Mouse (Mus musculus) heart, adult 18-20 months (tissue): ENCODE data around the gene Synpo2. TPM values are rescaled to one million over a fixed set of nuclear protein-coding genes. Genes with fewer than 3 reads are reported as not detected.

Experiments
- DNase-seq, 2 experiments: peaks; one replicate each; pipeline ENCODE4 v3.0.0; 2021 to 2022; ENCODE audit warnings: mixed read lengths in 1 of 2
- total RNA-seq, 2 experiments: library from RNA; stranded (reverse); gene quantifications; 2 replicates each; pipeline ENCODE4 v1.2.3; 2021

Gene Synpo2
- total RNA-seq, 2 experiments from 2014 or later: 73.4 to 88.1 TPM

DNA sequence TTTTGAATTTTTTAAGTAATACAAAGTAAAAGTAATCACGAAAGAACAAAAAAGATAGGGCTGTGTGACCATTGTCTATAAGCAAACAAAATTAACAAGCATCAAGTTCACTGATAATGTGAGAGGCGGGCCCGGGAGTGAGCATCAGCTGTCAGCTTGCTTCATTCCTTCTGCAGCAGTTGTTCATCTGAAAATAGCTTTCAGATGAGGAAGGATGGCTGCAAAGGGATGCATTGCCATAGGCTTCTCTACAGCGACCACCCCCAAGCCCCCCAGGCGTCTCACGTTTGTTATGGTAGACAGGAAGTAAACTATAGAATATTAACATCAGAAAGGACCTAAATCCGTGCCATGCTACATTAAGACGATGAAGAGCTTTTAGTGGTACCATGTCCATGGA lies 202.1 kb downstream of the Synpo2 start:
- no peak for DNase-seq

Other genes starting within 250 kb of the Synpo2 start
- gene Myoz2, start 201.1 kb downstream of the Synpo2 start, total RNA-seq: 1,000 to 10,000 TPM; 1,411 to 1,554 TPM
- 10 to 100 TPM; 26.5 to 34.2 TPM for gene Sec24d, start 31.3 kb upstream of the Synpo2 start, total RNA-seq
- 10 to 100 TPM; 13.7 to 14.8 TPM for gene Mettl14, start 150.0 kb upstream of the Synpo2 start, total RNA-seq
- gene Prss12, start 210.8 kb upstream of the Synpo2 start, total RNA-seq: 1 to 10 TPM in 1 of 2 experiments, under 1 TPM in 1; 0.67 to 1.2 TPM